Mouse (Mus musculus): Measurements from ENCODE around the gene 4933402N22Rik.
"Not testable (repeated sequence)": the region's sequence is repeated elsewhere in the genome, so short reads cannot be mapped to it uniquely, and the experiment has no call there.

4933402N22Rik gene

DNA sequence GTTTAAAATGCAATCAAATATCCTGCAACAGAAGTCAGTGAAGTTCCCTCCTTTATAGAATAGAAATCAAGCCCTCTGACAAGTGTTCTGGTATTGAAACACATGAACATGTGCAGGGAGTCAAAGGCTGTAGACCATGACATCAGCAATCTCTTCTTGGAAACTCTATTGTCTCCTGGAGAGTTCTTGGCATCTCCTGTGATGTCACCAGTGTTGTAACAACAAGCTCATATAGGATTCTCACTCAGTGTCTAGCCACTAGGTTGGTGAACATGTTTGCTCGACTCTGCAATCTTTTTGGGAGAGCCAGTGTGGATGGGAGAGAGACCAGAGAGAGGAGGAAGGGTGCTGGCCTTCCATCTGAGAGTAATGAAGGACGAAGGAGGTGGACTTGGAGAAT, at the start of gene 4933402N22Rik:
Gene 4933402N22Rik, plus strand, starts transcription at position 301 of the 400 bp plus-strand sequence.
- not testable (repeated sequence) for DNase-seq

DNA sequence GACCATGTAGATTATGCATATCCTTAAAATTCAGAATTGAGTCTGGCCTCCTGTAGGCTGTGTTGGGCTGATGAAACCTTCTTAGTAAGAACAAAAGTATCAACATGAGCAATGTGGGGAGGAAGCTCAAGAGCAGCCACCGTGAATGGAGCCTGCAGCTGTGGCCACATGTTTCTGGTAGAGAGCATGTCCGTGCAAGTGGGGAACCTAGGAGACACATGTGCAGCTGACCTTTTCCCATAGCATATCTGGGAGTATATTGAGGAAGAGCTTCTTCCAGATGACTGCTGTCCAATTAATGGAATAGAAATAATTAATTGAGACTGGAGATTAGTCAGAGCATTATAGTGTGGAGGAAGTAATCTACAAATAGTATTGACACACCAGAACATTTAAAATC, 5.9 kb downstream of the 4933402N22Rik start:
- DNase-seq: not testable (repeated sequence)

All from lung, postnatal 10 days (tissue).